Mouse (Mus musculus): Measurements from ENCODE around the gene Snap23. TPM values are rescaled to one million over a fixed set of nuclear protein-coding genes. Genes with fewer than 3 reads are reported as not detected.

Snap23 gene
- total RNA-seq, 2 experiments from 2014 or later = 14.1 to 19.7 TPM

DNA sequence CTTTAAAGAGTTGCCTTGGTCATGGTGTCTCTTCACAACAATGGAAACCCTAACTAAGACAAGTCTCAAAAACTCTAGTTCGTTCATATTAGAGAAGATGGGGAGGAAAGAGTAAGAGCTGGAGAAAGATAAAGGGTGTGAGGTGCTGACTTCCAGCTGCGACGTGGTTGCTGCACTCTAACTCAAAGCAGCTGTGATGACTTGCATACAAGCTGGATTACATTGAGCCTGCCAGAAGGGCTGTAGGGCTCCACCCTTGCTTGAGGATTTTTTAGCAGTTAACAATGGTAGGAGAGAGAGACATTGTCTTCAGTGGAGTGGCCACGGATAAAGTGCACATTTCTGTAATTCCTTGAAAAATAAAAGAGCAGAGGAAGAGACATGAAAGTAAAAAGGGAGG lies 79.3 kb downstream of the Snap23 start:
- DNase-seq (ENCODE audit: extremely low spot score in 1 of 2, low spot score in 1 of 2) = no peak

Other genes with a start within 250 kb of the Snap23 start
- gene Vps39, start 214.5 kb upstream of the Snap23 start, total RNA-seq (2021) = 10 to 100 TPM; 67.4 to 74.2 TPM
- 10 to 100 TPM; 13.0 to 14.6 TPM for gene Ganc, start 163.8 kb upstream of the Snap23 start, total RNA-seq (2021)
- 10 to 100 TPM; 39.0 to 42.4 TPM for gene Tmem87a, start 163.6 kb upstream of the Snap23 start, total RNA-seq (2021)
- gene Capn3, start 111.7 kb upstream of the Snap23 start, total RNA-seq (2021) = 10 to 100 TPM; 13.6 to 17.0 TPM
- 100 to 1,000 TPM; 145 to 150 TPM for gene Zfp106, start 3.8 kb upstream of the Snap23 start, total RNA-seq (2021)
- 10 to 100 TPM; 13.9 to 14.5 TPM for gene Haus2, start 41.7 kb downstream of the Snap23 start, total RNA-seq (2021)
- 10 to 100 TPM; 33.4 to 37.5 TPM for gene Lrrc57, start 41.8 kb downstream of the Snap23 start, total RNA-seq (2021)
- 10 to 100 TPM in 1 of 2 experiments, 1 to 10 TPM in 1; 6.0 to 10.1 TPM for gene Stard9, start 61.5 kb downstream of the Snap23 start, total RNA-seq (2021)